Mouse (Mus musculus) liver, postnatal 0 days (tissue): ENCODE results near the gene Ddx39b. TPM values are rescaled to one million over a fixed set of nuclear protein-coding genes. Genes with fewer than 3 reads are reported as not detected.

Source experiments
- ATAC-seq: fragments of 200-750 bp; cut with Nextera tagmentation; 2 replicates; pipeline ENCODE4 v1.8.0; 2017; ENCODE audit warnings: mild to moderate bottlenecking, moderate library complexity
- DNase-seq: peaks from one replicate; pipeline ENCODE4 v3.0.0-alpha.2; 2016
- H3K27ac ChIP-seq: fragments of 300-500 bp; sonication (generic); 2 replicates; pipeline ENCODE4 v1.5.1; 2014; ENCODE audit warnings: antibody characterized with exemption, moderate library complexity, mild to moderate bottlenecking, low read depth
- H3K27me3 ChIP-seq: fragments of 300-500 bp; sonication (generic); 2 replicates; pipeline ENCODE4 v1.6.1; 2014; ENCODE audit warnings: low read length, control low read depth, mixed read lengths; ENCODE audit not compliant: insufficient read depth
- H3K36me3 ChIP-seq: fragments of 300-500 bp; sonication (generic); replicated peaks from 2 replicates; pipeline ENCODE4 v1.6.1; 2014; ENCODE audit warnings: mild to moderate bottlenecking, control low read depth, low read length, moderate library complexity, mixed read lengths; ENCODE audit not compliant: insufficient read depth
- H3K4me1 ChIP-seq: fragments of 300-500 bp; sonication (generic); 2 replicates; pipeline ENCODE4 v1.6.1; 2014; ENCODE audit warnings: antibody characterized with exemption, mild to moderate bottlenecking, control low read depth; ENCODE audit not compliant: insufficient read depth
- H3K4me2 ChIP-seq: fragments of 300-500 bp; sonication (generic); 2 replicates; pipeline ENCODE4 v1.6.1; 2014; ENCODE audit warnings: low read depth, mild to moderate bottlenecking, low read length, moderate library complexity, mixed read lengths
- H3K4me3 ChIP-seq: fragments of 300-500 bp; sonication (generic); 2 replicates; pipeline ENCODE4 v1.5.1; 2014; ENCODE audit warnings: low read depth, low read length
- H3K9ac ChIP-seq: fragments of 300-500 bp; sonication (generic); replicated peaks from 2 replicates; pipeline ENCODE4 v1.6.1; 2014; ENCODE audit warnings: mild to moderate bottlenecking, moderate library complexity
- H3K9me3 ChIP-seq: fragments of 300-500 bp; sonication (generic); 2 replicates; pipeline ENCODE4 v1.6.1; 2016; ENCODE audit warnings: mild to moderate bottlenecking, control low read depth, low read length, mixed read lengths
- CTCF ChIP-seq: sonication (generic); IDR thresholded peaks from 2 replicates; pipeline ENCODE4 v1.5.1; 2016; ENCODE audit warnings: antibody characterized with exemption, low read depth
- EP300 ChIP-seq: IDR thresholded peaks from 2 replicates; pipeline ENCODE4 v1.6.1; 2016; ENCODE audit warnings: antibody characterized with exemption, low read depth, mild to moderate bottlenecking
- WGBS: fragments of 180-500 bp; shearing (Covaris S2); extraction: QIAGEN DNeasy Blood & Tissue Kit; methylation state at CpG from one replicate; pipeline ENCODE4 v1.1.7; 2014; ENCODE audit not compliant: insufficient replicate concordance; 5-methylcytosine and 5-hydroxymethylcytosine counted together
- polyA plus RNA-seq: library from polyadenylated mRNA; unstranded; fragments of >200 nt; fragmentation: Nextera tagmentation; extraction: Ambion mirVana; gene quantifications from 2 replicates; pipeline ENCODE4 v1.2.1, GENCODE M21; 2015

Gene Ddx39b
- polyA plus RNA-seq = 79.6 and 87.2 TPM in 2 replicates

DNA sequence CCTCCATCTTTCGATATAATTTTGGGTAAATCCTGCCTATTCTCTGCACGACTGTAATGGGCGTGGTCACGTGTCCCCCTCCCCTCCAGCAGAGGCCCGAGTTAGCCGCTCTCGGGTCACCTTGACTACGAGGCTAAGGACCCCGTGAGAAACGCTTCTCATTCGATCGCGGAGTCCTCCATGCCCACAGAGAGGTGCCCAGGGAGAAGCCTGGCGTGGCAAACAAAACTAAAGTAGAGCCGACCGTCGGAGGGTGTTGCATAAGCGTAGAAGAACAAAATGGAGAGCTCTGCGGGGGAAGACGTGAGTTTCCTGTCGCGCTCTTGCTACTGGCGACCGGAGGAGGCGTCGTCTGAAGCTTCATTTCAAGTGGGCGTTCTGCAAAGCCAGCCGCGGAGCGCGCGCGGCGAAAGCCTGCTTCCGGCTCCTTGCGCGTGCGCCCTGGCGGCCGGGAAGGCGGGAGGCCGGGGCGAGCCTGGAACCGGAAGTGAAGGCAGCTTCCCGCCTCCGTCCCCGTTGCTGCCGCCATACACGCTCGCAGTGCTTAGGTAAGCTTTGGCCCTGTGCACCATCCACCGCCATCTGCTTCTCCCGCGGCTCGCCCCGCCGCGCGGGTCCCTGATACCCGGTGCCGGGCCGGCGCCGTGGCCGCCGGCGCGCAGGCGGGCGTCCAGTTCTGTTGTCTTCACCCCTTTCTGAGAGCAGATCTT is at the start of gene Ddx39b:
TSS of gene Ddx39b (plus strand) at position 442 of the 710 bp plus-strand sequence.
- H3K27me3 ChIP-seq = no peaks in the 10 kb centered on the region
- H3K4me2 ChIP-seq = peak within 1 kb of the TSS; percentile 89
- 1% methylated on average over 64 of the region's 69 CpGs for WGBS
- DNase-seq = peak; percentile 95
- peaks cover 42% of the 10 kb centered on the region for H3K4me1 ChIP-seq
- H3K4me3 ChIP-seq = peak within 1 kb of the TSS; percentile 90
- H3K9ac ChIP-seq = peak within 1 kb of the TSS; percentile 97
- TF ChIP-seq CTCF (peak; percentile 26; the same call in 1 of the 2 replicates), EP300 (peak; percentile 86)
- ATAC-seq = peak; percentile 88
- H3K27ac ChIP-seq = peak within 1 kb of the TSS; percentile 100
- H3K9me3 ChIP-seq = no peaks in the 10 kb centered on the region
- peaks cover 32% of the 10 kb centered on the region for H3K36me3 ChIP-seq

DNA sequence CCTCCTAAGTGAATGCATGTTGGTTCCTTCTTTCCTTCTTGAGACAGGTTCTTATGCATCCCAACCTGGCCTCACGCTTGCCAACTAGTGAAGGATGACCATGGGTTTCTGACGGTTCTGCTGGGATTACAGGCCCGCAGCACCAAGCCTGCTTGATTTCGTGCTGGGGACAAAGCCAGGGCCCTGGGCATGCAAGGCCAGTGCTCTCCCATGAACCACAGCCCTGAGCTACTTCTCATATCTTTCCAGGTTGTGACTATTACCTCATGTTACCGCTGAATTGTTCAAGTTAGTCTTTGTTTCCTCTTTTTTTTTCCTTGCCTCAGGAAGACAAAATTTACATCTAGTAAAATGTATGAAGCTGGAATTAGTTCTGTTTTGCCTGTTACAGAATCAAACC is 48.6 kb upstream of the Ddx39b start:
- H3K36me3 ChIP-seq = no peaks in the 10 kb centered on the region
- DNase-seq (no peak), ATAC-seq (no peak)
- no peak overlapping the region for H3K9ac ChIP-seq
- no peaks in the 10 kb centered on the region for H3K9me3 ChIP-seq
- H3K4me3 ChIP-seq = no peak overlapping the region
- H3K27me3 ChIP-seq = peaks cover 12% of the 10 kb centered on the region
- H3K4me1 ChIP-seq = peaks cover 20% of the 10 kb centered on the region
- TF ChIP-seq EP300 (no peak), CTCF (no peak)
- no peak overlapping the region for H3K4me2 ChIP-seq
- peak overlapping the region; percentile 75 for H3K27ac ChIP-seq
- WGBS = 52% methylated on average over 5 of the region's 5 CpGs

DNA sequence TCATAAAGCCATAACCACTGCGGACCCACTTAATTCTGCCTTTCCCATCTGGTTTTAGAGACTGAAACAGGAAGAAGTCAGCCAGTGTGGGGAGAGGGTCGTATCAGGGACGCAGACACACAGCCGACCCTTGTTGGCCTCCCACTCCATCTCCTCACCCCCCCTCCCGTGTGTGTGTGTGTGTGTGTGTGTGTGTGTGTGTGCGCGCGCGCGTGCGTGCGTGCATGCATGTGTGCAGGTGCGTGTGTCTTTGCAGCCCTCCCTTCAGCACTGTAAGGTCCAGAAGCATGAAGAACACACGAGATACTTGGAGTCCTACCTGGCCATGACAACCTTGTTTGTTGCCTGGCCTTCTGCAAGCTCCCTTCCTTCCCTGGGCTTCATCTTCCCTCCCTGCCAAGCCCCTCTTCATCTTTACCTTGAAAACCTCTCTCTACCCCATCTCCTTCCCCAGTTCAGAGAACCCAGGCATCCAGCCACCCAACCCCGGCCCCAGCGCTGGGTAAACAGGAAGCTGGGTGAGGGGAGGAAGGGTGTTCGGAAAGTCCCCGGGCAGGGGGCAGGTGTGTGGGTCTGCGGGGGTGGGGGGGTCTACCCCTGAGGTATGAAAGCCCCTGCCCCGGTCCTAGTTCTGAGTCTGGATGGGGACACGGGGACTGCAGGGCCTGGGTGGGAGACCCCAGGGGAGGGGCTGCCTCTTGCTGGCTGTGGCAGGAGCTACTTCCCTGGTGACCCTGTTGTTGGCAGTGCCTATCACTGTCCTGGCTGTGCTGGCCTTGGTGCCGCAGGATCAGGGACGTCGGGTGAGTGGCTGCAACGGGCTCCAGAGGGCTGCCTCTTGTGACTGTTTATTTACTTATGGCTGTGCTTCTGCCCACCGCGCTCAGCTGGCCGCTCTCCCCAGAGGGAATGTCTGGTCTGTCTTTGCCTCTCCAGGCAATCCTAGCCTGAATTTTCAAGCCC is 47.4 kb upstream of the Ddx39b start, which contains the start of gene Ltb:
TSS of gene Ltb (plus strand) at position 559 of the 963 bp plus-strand sequence.
- Histone ChIP-seq H3K27ac (peak within 1 kb of the TSS; percentile 78), H3K4me3 (peak within 1 kb of the TSS; percentile 44), H3K27me3 (peaks cover 12% of the 10 kb centered on the region), H3K4me2 (peak within 1 kb of the TSS; percentile 80), H3K9ac (peak within 1 kb of the TSS; percentile 35), H3K4me1 (peaks cover 20% of the 10 kb centered on the region), H3K36me3 (no peaks in the 10 kb centered on the region), H3K9me3 (no peaks in the 10 kb centered on the region)
- ATAC-seq (no peak), DNase-seq (no peak)
- TF ChIP-seq EP300 (no peak), CTCF (no peak)
- WGBS = 33% methylated on average over 28 of the region's 28 CpGs

DNA sequence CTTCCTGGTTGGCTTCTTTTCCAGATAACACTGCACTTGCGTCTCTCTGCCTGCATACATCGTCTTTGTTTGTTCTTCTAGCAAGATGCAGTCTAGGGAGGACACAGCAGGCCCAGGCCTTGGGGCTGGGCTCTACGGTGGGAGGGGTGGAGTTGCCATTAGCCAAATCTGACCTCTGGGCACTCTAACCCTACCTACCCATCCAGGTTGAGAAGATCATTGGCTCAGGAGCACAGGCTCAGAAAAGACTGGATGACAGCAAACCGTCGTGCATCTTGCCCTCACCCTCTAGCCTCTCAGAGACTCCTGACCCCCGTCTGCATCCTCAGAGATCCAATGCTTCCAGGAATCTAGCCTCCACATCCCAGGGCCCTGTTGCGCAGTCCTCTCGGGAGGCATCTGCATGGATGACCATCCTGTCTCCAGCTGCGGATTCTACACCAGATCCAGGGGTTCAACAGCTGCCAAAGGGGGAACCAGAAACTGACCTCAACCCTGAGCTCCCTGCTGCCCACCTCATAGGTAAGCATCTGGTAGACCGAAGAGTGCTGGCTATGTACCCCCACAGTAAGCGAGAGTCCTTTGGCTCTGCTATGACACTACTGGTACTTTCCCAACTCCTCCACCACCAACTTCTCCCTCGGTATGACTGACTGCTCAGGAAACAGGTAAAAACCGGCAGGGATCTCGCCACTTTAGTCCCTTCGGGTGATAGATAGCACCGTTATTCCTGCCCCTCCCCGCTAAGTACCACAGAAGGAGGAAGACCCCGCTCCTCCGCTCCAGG is 46.5 kb upstream of the Ddx39b start:
- H3K9me3 ChIP-seq = no peaks in the 10 kb centered on the region
- H3K9ac ChIP-seq = peak overlapping the region; percentile 35
- no peaks in the 10 kb centered on the region; the same call in 1 of the 2 replicates for H3K36me3 ChIP-seq
- H3K27ac ChIP-seq = peak overlapping the region; percentile 78
- peak overlapping the region; percentile 44 for H3K4me3 ChIP-seq
- ATAC-seq = peak; percentile 27; the same call in 1 of the 2 replicates
- DNase-seq = no peak
- H3K4me1 ChIP-seq = peaks cover 16% of the 10 kb centered on the region
- peaks cover 13% of the 10 kb centered on the region for H3K27me3 ChIP-seq
- TF ChIP-seq CTCF (no peak), EP300 (no peak)
- WGBS = 34% methylated on average over 19 of the region's 19 CpGs
- H3K4me2 ChIP-seq = peak overlapping the region; percentile 80

DNA sequence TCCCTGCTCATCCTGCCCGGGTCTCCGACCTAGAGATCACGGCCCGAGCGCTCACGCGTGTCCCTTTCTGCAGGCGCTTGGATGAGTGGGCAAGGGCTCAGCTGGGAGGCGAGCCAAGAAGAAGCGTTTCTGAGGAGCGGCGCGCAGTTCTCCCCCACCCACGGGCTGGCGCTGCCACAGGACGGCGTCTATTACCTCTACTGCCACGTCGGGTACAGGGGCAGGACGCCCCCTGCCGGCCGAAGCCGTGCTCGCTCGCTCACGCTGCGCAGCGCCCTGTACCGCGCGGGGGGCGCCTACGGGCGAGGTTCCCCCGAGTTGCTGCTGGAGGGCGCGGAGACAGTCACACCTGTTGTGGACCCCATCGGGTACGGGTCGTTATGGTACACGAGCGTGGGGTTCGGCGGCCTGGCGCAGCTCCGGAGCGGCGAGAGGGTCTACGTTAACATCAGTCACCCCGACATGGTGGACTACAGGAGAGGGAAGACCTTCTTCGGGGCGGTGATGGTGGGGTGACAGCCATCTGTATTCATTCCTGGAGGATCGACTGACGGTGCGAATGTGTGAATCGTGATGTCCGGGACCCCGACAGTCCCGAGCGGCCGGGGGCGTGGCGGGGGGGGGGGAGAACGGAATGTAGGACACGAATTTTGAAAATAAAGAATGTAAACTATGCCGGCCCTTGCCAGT is 45.8 kb upstream of the Ddx39b start:
- Histone ChIP-seq H3K36me3 (no peaks in the 10 kb centered on the region; the same call in 1 of the 2 replicates), H3K4me2 (peak overlapping the region; percentile 80), H3K4me3 (peak overlapping the region; percentile 44), H3K9ac (peak overlapping the region; percentile 35), H3K9me3 (no peaks in the 10 kb centered on the region), H3K27me3 (peaks cover 16% of the 10 kb centered on the region), H3K4me1 (peaks cover 16% of the 10 kb centered on the region), H3K27ac (peak overlapping the region; percentile 78; the same call in 1 of the 2 replicates)
- 1% methylated on average over 57 of the region's 66 CpGs for WGBS
- peak; percentile 88 for DNase-seq
- peak; percentile 82 for ATAC-seq
- TF ChIP-seq CTCF (peak; percentile 98), EP300 (no peak)
